Mouse (Mus musculus): ENCODE data around the gene Sfxn5.

Gene Sfxn5

DNA sequence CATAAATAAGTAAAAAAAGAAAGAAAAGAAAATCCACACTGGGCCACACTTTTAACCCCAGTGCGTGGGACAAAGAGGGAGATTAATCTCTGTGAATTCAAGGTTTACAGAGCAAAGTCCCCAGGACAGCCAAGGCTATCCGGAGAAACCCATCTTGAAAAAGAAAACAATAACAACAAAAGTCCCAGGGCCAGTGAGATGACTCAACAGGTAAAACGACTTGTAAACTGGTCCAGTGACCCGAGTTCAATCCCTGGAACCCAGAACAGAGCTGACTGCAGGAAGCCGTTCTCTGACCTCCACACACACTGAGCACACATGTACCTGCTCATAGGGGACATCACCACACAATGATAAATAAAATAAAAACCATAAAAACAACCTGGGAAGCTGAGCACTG, 31.2 kb upstream of the Sfxn5 start:
- no peak for DNase-seq (ENCODE audit: low spot score)

DNA sequence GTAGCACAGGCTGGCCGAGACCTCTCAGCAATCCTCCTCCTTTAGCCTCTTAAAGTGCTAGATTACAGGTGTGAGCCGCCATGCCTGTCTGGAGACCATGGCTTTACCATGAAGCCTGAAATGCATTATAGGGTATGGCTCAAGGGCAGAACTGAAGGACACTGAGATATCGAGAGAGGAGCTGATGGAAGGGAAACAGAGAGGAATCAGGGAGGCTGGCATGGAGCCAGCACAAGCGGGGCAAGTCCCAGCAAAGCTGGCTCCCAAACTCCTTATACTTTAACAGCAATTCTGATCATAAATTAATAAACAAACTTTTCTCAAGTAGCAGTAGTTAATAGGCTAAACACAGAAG, 30.7 kb upstream of the Sfxn5 start:
- DNase-seq (ENCODE audit: low spot score): no peak

DNA sequence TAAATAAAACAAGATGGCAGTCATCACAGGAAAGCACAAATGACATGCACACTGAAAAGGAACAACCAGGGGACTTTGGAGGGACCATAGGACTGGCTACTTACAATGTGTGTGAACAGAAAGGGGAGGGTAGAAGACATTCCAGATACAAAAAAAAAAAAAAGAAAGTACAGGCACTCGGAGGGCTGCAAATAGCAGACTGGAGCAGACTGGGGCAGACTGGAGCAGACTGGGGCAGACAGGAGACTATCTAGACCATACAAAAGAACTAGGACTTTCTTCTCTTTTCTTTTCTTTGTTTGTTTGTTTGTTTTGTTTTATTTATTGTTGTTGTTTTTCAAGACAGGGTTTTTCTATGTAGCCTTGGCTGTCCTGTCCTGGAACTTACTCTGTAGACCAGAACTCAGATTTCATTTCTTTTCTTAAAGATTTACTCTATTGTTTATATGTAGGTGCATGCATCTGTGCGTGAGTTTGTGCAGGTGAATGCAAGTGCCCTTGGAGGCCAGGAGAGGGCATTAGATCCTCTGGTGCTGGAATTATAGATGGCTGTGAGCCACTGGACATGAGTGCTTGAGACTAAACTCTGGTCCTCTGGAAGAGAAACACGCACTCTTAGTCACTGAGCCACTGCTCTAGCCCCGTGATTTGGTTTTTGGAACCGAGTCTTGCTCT, 30.1 kb upstream of the Sfxn5 start:
- no peak for DNase-seq (ENCODE audit: low spot score)

DNA sequence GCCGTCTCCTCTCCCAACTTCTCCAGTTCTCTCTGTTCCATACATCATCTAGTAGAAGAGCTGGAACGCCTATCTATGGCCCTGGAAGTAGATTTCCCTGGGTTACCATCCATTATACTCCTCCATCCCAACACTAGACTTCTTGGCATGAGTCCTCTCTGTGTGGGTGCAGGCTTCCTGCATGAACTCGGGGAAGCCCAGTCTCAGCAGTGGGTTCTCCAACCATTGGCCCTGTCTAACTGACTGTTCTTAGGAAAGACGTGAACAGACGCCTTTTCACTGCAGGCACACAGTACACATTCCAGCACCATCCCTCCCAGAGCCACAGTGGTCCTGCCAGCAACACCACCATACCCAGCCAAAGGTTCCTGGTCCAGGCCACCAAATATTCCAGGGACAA, 29.4 kb upstream of the Sfxn5 start:
- no peak for DNase-seq (ENCODE audit: low spot score)

DNA sequence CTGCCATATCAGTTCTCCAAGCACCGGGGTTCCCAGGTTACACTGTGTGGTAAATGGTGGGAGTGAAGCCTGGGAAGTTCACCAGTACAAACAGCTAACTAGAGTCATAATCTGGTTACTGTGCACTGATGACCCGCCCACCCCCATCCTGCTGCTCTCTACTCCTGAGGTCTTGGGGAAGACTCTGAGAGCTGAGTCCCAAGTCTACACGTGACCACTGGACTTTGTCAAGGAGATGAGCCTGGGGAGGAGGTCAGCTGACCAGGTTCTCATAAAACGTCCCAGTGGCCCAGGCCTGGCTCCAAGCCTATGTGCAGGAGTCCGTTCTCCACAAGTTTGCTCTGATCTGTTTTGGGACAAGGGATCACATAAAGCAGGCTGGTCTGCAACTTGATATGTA, 27.1 kb upstream of the Sfxn5 start:
- no peak for DNase-seq (ENCODE audit: low spot score)

DNA sequence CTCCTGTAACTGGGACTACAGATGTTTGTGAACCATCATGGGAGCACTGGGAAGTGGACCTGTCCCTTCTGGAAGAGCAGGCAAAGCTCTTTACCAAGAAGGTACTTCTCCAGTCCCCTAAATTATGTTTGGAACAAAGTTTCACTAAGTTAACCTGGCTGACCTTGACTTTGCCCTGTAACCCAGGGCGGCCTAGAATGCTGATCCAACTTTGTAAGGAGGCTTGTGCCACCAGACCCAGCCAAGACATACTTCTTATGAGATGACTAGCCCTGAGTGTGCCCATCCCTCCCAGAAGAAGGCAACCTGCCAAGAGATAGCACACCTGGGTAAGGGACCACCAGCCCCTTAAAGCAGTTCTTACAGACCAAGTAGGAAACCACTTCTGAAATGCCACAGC, 25.7 kb upstream of the Sfxn5 start:
- DNase-seq (ENCODE audit: low spot score): no peak

DNA sequence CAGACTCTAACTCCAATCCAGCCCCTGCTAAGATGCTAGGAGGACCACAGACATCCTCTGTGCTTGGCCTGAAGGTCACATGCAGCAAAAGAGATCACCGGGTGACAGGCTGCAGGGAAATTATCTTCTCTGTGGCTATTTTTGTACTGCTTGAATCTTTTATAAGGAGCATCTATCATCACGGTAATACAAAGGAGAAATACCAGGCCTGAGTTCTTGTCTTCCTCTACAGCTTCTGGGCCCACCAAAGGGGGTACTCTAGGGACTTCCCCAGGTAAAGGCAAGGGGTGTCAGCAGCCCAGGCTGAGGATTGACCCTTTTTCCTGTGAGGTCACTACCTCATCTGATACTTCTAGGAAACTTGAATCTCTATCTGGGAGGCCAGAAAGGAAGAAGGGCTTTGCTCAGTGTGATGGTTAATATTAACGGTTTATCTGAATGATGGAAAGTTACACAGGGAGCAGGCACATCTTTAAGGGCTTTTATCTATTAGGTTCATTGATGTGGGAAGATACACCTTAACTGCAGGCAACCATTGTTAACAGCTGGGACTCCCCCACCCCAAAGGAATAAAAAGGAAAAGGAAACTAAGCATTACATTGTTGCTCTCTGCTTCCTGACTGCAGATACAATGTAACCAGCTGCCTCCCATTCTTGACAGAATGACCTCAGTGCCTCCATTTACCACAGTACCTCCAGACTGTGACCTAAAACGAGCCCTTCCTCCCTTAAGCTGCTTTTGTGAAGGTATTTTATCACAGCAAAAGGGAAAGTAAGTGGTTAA, 23.7 kb upstream of the Sfxn5 start:
- DNase-seq (ENCODE audit: low spot score): no peak

DNA sequence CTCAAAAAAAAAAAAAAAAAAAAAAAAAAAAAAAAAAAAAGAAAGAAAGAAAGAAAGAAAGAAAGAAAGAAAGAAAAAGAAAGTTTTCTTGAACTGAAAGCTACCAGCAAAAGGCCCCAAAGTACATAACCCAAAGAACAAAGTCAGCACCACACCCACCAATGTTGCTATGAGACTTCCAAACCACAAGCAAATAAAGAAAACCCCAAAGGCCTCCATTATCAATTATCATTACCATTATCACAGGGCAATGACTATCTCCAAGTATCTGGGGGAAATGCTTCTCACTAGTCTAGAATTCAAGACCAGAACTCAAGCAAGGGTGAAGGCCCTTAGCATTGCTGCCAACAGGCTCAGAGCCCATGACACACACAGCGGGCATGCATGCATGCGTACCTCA, 22.5 kb upstream of the Sfxn5 start:
- DNase-seq (ENCODE audit: low spot score): no peak

DNA sequence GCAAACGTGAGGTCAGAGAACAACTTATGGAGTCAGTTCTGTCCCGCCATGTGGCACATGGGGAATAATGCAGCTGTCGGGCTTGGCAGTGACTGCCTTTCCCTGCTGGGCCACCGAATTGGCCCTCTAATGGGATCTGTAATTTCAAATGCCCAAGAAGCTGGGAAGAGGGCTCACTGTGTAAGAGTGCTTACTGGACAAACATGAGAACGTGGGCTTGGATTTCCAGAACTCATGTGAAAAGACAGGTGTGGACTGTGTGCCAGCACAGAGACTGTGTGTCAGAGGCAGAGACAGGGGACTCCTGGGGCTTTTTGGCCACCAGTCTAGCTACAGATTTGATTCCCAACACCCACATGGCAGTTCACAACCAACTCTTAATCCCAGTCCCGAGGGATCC, 21.5 kb upstream of the Sfxn5 start:
- DNase-seq (ENCODE audit: low spot score): no peak

DNA sequence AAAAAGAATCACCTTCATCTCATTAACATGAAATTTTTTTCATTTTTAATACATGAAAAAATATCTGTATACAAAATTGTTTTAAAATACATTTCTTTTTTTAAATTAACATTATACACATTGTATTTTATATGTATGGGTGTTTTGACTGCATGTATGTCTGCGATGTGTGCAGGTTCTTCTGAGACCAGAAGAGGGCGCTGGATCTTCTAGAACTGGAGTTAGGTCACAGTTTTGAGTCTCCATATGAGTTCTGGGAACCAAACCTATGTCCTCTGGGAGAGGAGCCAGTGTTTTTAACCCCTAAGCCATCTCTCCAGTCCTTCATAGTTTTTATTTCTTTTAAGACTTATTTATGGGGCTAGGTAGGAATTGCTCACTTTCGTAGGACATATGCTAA, 20.5 kb upstream of the Sfxn5 start:
- no peak for DNase-seq (ENCODE audit: low spot score)

DNA sequence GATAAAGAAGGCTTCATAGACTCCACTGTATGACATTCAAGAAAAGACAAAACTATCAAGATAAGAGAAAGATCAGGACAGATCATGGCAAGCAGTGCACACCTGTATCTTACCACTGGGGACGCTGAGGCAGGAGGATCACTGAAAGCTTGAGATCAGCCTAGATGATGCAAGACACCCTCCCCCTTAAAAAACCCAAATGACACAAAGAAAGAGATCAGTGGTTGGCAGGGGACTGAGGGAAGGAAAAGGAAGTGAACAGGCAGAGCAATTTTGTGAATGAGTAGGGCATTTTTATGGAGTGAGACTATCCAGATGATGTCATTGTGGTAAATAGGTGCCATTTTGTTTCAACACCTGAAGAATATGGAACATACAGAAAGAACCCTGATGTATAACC, 16.9 kb upstream of the Sfxn5 start:
- no peak for DNase-seq (ENCODE audit: low spot score)

DNA sequence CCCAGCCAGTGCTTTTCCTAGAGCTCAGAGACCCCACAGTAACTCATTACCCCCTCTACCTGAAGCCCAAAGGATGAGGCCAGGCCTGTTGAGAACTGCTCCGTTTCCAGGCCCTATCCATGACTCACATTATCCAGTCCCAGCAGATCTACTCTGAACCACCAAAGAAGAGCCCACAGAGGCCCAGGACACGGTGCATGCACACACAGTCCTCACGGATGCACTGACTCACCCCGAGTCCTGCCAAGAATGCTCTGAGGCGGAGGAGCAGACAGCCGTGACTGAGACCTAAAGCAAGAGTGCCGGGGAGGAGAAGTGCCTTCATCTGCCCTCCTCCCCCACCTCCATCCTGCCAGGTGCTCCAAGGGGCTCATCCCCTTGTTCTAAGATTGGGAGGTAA, 16.0 kb upstream of the Sfxn5 start:
- DNase-seq (ENCODE audit: low spot score): peak; percentile 70

DNA sequence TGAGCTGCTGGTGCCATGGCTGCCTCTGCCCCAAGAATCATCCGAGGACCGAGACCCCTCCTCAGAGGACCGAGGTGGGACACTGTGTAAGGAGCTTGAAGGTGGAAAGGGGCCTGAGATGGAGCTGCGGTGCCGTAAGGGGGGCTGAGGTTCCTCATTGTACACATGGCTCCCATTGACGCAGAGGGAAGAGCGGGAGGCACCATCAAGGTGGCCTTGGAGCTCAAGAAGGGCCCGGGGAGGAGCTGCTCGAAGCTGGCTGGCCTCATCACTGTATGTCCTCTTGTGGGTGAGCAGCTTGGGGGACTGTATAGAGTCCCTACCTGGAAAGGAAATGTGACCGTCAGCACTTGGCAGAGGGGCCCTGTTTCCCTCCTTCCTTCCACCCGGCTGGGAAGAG, 14.9 kb upstream of the Sfxn5 start:
- no peak for DNase-seq (ENCODE audit: low spot score)

DNA sequence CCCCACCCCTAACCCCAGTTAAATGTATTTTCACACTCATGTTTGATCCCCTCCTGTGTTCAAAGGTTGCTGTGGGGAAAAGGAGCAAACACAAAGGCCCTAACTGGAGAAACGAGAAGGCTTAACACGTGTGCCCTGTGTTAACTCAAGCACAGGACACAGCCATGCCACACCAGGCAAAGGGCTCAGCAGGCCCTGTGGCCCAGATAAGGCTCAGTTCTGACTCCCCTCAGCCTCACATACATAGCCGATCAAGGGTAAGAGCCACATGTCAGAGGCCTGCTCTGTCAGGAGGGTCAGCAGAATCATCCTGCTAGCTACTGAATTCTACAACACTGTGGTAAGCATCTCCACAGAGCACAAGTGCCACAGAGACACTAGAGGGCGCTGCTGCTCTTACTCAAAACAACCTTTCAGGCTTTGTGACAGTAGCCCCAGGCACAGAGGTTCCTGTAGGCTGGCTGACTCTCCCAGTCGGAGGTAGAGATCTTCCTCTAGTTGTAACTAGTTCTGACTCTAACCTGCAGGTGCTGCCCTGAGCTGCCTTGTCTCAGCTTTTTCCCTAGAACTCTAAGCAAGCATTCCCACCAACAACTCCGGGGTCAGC, 12.9 kb upstream of the Sfxn5 start:
- DNase-seq (ENCODE audit: low spot score): peak; percentile 90

DNA sequence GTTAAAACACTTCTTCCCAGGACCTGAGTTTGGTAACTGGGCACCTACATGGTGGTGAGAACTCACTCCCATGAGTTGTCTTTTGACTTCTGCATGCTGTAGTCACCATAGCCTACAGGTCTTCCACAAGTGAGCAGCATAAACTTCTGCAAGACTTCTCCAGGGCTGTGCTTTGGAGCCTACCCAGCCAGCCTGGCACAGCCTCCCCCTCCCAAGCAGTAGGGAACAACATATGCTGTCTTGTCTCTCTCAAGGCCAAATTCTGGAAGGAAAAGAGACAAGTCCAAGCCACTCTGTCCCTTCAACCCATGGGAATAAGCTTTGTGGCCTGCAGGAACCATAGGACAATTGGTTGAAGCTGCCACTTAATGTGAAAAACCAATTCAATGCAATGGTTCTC, 11.7 kb upstream of the Sfxn5 start:
- no peak for DNase-seq (ENCODE audit: low spot score)

DNA sequence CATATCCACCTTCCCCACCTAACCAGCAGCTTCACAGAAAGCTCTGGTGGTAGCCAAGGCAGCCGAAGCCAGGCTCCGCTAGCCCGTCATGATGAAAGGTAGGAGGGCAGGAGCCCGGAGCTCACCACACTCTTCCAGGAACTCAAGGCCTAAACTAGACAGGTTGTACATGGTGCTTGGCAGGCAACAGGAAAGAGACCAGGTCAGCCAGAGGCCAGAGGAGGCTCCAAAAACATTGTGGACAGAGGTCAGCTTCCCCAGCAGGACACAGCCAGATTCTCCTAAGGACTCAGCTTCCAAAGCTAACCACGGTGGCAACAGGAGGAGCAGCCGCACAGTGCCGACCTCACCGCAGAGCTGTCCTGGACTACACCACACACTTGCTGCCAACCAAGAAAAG, 9.8 kb upstream of the Sfxn5 start:
- no peak for DNase-seq (ENCODE audit: low spot score)

DNA sequence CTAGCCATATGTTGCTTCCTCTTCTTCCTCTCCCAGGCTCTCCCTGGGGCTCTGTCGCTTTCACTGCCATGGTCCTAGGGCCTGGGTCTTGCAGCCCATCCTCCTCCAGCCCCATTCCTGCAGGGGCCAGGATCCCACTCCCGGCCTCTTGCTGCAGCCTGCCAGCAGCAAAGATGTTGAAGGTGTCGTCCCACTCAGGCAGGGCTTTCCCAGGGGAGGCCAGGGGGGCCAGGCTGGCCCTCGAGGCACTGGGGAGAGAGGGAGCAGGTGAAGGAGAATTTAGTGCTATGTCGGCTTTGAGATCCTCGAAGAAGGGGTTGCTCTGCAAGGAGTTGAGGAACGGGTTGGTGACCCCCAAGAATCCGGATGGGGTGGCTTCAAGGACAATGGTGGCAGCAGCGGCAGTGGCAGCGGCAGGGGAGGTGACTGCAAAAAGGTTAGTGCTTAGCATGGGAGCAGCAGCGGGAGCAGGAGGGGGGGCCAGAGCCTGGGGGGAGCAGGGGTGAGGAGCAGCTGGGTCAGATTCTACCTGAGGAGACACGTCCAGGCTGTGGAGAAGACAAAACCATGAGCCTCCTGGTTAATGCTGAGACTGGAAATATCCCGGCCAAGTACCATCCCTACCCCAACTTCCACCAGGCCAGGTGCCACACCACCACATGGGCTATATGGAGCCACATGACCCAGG, 8.7 kb upstream of the Sfxn5 start:
- no peak for DNase-seq (ENCODE audit: low spot score)

DNA sequence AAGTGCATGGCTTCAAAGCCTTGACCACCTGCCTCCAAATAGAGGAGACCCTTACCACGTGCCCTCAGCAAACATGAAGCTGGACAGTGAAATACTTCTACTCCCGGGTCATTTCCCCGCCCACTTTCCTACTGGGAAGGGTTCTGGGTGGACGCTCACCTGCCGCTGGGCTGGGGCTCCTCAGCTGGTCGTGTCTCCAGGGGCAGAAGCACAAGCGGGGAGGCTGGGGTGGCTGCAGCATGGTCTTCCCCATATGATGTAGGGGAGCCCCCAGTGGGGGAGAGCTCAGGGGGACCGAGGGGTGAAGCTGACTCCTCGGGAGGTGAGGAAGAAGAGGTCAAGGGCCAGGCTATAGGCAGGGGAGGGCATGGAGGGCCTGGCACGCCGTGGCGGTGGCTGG, 7.0 kb upstream of the Sfxn5 start:
- no peak for DNase-seq (ENCODE audit: low spot score)

DNA sequence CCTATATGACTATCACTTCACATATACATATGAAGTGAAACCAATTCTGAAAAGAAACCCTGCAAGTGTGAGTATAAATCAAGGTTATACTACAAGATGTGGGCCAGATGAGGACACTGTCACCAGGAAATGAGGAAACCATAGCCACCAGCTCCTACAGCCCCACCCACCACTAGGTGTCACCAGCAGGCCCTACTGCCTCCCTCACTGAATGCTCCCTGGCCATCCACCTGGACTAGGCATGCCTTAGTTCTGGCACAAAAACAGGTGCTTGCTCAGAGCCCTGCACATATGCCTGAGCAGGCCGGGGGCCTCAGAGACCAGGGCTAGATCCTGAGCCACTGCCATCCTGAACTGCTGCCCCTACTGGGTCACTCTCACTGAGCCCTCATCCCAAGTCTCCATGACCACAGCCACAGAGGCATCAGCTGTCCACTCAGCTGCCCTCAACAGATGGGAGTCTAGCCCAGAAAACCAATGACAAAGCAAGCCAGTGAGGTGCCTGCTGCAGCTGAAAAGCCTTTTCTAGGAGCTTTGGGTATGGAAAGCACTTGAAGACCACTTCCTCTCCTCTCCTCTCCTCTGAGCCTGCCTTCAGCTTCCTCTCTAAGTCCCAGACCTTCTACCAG, 6.2 kb upstream of the Sfxn5 start:
- peak; percentile 37 for DNase-seq (ENCODE audit: low spot score)

DNA sequence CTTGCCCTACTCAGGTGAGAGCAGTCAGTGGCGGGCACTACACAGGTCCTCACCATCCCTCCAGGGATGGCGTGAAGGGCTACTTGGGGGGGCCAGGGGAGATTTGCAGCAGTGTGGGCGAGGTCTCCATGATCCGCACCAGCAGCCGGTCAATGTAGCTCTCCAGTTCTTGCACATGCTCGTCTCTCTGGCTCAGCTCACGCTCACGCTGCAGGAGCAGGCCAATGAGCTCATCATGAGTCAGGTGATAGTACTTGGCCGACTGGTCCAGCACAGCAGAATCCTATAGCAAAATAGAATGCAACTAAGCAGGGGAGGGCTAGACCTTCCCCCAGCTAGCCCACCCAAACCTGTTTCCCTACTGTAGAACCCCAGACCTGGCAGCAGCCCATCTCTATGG, 3.7 kb upstream of the Sfxn5 start:
- no peak for DNase-seq (ENCODE audit: low spot score)

DNA sequence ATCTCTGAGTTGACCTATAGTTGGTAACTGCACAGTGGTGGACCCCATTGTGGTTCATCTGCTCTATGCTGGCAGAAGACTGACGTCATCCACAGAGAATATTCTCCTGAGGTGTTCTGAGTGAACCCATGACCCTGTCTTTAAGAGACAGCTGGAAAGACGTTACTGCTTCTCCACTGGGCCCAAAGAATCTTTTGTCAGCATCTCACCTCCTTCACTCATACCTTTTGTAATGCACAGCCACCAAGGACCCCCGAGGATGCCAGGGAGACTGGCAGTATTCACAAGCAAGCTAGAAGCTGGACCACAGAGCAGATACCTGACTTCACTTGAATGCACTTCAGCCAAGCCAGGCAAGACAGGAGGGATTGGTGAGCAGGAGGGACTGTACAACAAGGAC, 2.1 kb upstream of the Sfxn5 start:
- DNase-seq (ENCODE audit: low spot score): no peak

DNA sequence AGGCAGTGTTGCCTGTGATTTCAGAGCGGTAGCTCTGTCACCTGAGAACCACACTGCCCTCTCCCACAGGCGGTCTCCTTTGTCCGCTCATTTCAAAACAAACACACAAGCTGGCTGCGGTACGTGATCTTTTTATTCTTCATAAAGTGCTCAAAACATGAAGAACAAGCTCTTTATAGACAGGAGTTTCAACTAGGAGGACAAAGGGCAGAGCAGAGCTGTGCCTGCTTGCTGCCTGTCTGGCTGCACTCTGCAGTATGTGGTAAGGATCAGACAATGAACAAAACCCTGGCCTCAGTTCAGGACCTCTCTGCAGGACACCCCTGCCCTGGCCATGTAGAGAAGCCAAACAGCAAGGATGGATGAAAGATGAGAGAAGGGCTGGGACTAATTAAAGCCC, 1.6 kb upstream of the Sfxn5 start:
- no peak for DNase-seq (ENCODE audit: low spot score)

DNA sequence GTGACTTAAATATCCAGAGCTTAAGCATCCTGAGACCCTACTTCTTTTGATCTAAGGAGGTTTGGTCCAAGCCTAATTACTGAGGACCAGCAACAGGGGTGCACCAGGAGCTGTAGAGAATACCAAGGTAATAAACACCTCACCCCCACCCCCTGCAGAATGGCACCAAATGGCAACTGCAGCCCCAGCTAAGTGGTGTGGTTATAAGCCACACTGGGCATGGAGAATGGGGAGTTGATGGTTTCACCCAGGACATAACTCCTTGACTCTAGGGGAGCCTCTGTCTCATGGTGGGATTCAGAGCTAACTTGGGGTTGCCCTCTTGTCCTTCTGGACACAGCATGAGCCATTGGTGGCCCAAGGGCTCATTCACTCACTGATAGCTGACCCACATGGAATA, 1.0 kb upstream of the Sfxn5 start:
- no peak for DNase-seq (ENCODE audit: low spot score)

Measured in MN1 (cell line).